Mouse (Mus musculus) MEL (cell line): Measurements from ENCODE around the gene Shb.

Source experiments
- CTCF ChIP-seq, 3 experiments: IDR thresholded peaks in 2 of 3; conservative IDR thresholded peaks in 1 of 3; 2 replicates each; pipeline ENCODE4 v1.5.1; 2011 to 2012; ENCODE audit warnings: low read length in 3 of 3, low read depth in 2 of 3, mild to moderate bottlenecking in 2 of 3, improper control_type of control experiment in 1 of 3, inconsistent platforms in 1 of 3, mixed read lengths in 1 of 3, moderate library complexity in 1 of 3; ENCODE audit not compliant: control insufficient read depth in 1 of 3, insufficient read depth in 1 of 3, poor library complexity in 1 of 3, severe bottlenecking in 1 of 3
- E2F4 ChIP-seq: IDR thresholded peaks from 2 replicates; pipeline ENCODE4 v1.6.1; 2011; ENCODE audit warnings: low read depth, low read length, improper control_type of control experiment, borderline replicate concordance
- GABPA ChIP-seq: IDR thresholded peaks from 2 replicates; pipeline ENCODE4 v1.6.1; 2012; ENCODE audit warnings: low read depth, mild to moderate bottlenecking, inconsistent platforms, low read length, improper control_type of control experiment, moderate library complexity
- GATA1 ChIP-seq: IDR thresholded peaks from 2 replicates; pipeline ENCODE4 v1.6.1; 2011; ENCODE audit warnings: low read depth, low read length, improper control_type of control experiment
- MAFK ChIP-seq: IDR thresholded peaks from 2 replicates; pipeline ENCODE4 v1.6.1; 2011; ENCODE audit warnings: low read depth, mild to moderate bottlenecking, low read length, improper control_type of control experiment, borderline replicate concordance
- MEF2A ChIP-seq: IDR thresholded peaks from 2 replicates; pipeline ENCODE4 v1.6.1; 2014; ENCODE audit warnings: low read depth, mild to moderate bottlenecking, inconsistent platforms, low read length, improper control_type of control experiment; ENCODE audit not compliant: poor library complexity, insufficient replicate concordance, severe bottlenecking; ENCODE audit errors: extremely low read depth
- POLR2A ChIP-seq, 2 experiments: IDR thresholded peaks; 2 replicates each; pipeline ENCODE4 v1.6.1; 2011 to 2012; ENCODE audit warnings: low read length in 2 of 2, mild to moderate bottlenecking in 2 of 2, control low read depth in 1 of 2, improper control_type of control experiment in 1 of 2, low read depth in 1 of 2, moderate library complexity in 1 of 2; ENCODE audit not compliant: control insufficient read depth in 1 of 2, insufficient read depth in 1 of 2, poor library complexity in 1 of 2
- RAD21 ChIP-seq: IDR thresholded peaks from 2 replicates; pipeline ENCODE4 v1.6.1; 2011; ENCODE audit warnings: mild to moderate bottlenecking, low read depth, low read length, improper control_type of control experiment
- TAL1 ChIP-seq: IDR thresholded peaks from 2 replicates; pipeline ENCODE4 v1.6.1; 2012; ENCODE audit warnings: mild to moderate bottlenecking, inconsistent platforms, low read length, moderate library complexity, mixed read lengths
- TBP ChIP-seq: IDR thresholded peaks from 2 replicates; pipeline ENCODE4 v1.8.0; 2011; ENCODE audit warnings: low read depth, low read length, improper control_type of control experiment
- TCF12 ChIP-seq: IDR thresholded peaks from 2 replicates; pipeline ENCODE4 v1.6.1; 2014; ENCODE audit warnings: low read depth, mild to moderate bottlenecking, inconsistent platforms, low read length, improper control_type of control experiment, moderate library complexity
- UBTF ChIP-seq: IDR thresholded peaks from 2 replicates; pipeline ENCODE4 v1.6.1; 2012; ENCODE audit warnings: low read depth, mild to moderate bottlenecking, inconsistent platforms, low read length, improper control_type of control experiment, moderate library complexity, borderline replicate concordance; ENCODE audit not compliant: insufficient read depth
- USF1 ChIP-seq: IDR thresholded peaks from 2 replicates; pipeline ENCODE4 v1.6.1; 2014; ENCODE audit warnings: low read depth, mild to moderate bottlenecking, inconsistent platforms, low read length, improper control_type of control experiment, moderate library complexity
- ZNF384 ChIP-seq: IDR thresholded peaks from 2 replicates; pipeline ENCODE4 v1.6.1; 2012; ENCODE audit warnings: low read depth, mild to moderate bottlenecking, inconsistent platforms, low read length, improper control_type of control experiment

DNA sequence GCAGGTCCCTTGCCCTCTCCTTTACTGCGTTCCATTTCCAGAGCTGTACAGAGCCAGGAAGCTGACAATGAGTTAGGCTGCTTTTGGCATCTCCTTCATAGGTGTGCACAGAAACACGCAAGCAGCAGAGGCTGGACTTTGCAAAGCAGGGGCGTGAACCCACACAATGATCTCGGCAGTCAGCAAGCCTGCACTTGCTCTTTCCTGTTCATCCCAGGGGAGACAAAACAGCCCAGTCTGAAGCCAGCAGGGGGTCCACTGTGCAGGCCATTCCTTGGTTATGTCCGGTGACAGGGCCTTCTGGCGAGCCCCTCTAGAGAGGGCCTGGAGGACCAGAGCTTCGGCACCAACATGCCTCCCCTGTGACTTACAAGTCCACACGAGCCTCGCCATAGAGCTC, 67.3 kb downstream of the Shb start:
- no peak for TF ChIP-seq USF1
- TF ChIP-seq GATA1, result no peak
- TF ChIP-seq MEF2A, result no peak
- no peak for TF ChIP-seq CTCF (IDR thresholded peaks at IDR 0.05 in 2 of 3, conservative IDR thresholded peaks at IDR 0.05 in 1 of 3; ENCODE audit: control insufficient read depth in 1 of 3, insufficient read depth in 1 of 3, low read depth in 2 of 3, low read length in 3 of 3, poor library complexity in 1 of 3, severe bottlenecking in 1 of 3)
- no peak for TF ChIP-seq GABPA
- TF ChIP-seq TCF12, result no peak
- TF ChIP-seq UBTF, result no peak
- TF ChIP-seq POLR2A (IDR thresholded peaks at IDR 0.05; ENCODE audit: control insufficient read depth in 1 of 2, insufficient read depth in 1 of 2, low read depth in 1 of 2, low read length in 2 of 2, poor library complexity in 1 of 2), result no peak
- no peak for TF ChIP-seq TAL1
- no peak for TF ChIP-seq ZNF384
- TF ChIP-seq MAFK, result no peak
- TF ChIP-seq TBP, result no peak
- TF ChIP-seq E2F4, result no peak
- TF ChIP-seq RAD21, result no peak
